Mouse (Mus musculus) spleen, adult 2 months (tissue): Measurements from ENCODE around the gene Cacna2d1.

Source experiments
- CTCF ChIP-seq: fragments of 200-500 bp; IDR thresholded peaks from 2 replicates; pipeline ENCODE4 v1.5.1; 2011; ENCODE audit warnings: mild to moderate bottlenecking, inconsistent platforms; ENCODE audit not compliant: insufficient read depth, insufficient read length, insufficient replicate concordance; ENCODE audit errors: extremely low read depth
- POLR2A ChIP-seq: fragments of 200-500 bp; IDR thresholded peaks from 2 replicates; pipeline ENCODE4 v1.6.1; 2011; ENCODE audit warnings: low read depth, low read length, inconsistent platforms

GRCm38 (mm10) chr5:16199816-16200215, 265.3 kb downstream of the Cacna2d1 start:
- TF ChIP-seq CTCF, result no peak
- TF ChIP-seq POLR2A, result no peak
